Mouse (Mus musculus): ENCODE data around the gene Nbeal2.

Nbeal2 gene

GRCm38 (mm10) chr9:110673107-110673752 lies 19.3 kb upstream of the Nbeal2 start:
- no peak for DNase-seq

GRCm38 (mm10) chr9:110672462-110673106 lies 18.6 kb upstream of the Nbeal2 start:
- DNase-seq: peak; percentile 49

- DNase-seq: no peak
Observed at GRCm38 (mm10) chr9:110669785-110670184, 15.8 kb upstream of the Nbeal2 start.

- no peak for DNase-seq
Observed at GRCm38 (mm10) chr9:110668601-110669293, 14.8 kb upstream of the Nbeal2 start.

- DNase-seq: no peak
Observed at GRCm38 (mm10) chr9:110667219-110667836, 13.4 kb upstream of the Nbeal2 start.

- no peak for DNase-seq
Observed at GRCm38 (mm10) chr9:110666374-110666773, 12.4 kb upstream of the Nbeal2 start.

GRCm38 (mm10) chr9:110665912-110666311 lies 12.0 kb upstream of the Nbeal2 start:
- DNase-seq: peak; percentile 41

- DNase-seq: no peak
Observed at GRCm38 (mm10) chr9:110662844-110663243, 8.9 kb upstream of the Nbeal2 start.

GRCm38 (mm10) chr9:110660856-110661612 lies 7.1 kb upstream of the Nbeal2 start:
- DNase-seq: no peak

GRCm38 (mm10) chr9:110660208-110660607 lies 6.2 kb upstream of the Nbeal2 start:
- no peak for DNase-seq

GRCm38 (mm10) chr9:110659521-110659920 lies 5.6 kb upstream of the Nbeal2 start:
- DNase-seq: no peak

- peak; percentile 46 for DNase-seq
Observed at GRCm38 (mm10) chr9:110657474-110658078, 3.6 kb upstream of the Nbeal2 start.

GRCm38 (mm10) chr9:110656249-110657221 lies 2.6 kb upstream of the Nbeal2 start, which contains the start of gene Ccdc12:
Gene Ccdc12 (plus strand): TSS chr9:110656503.
- DNase-seq: peak; percentile 95

GRCm38 (mm10) chr9:110655651-110656007 lies 1.7 kb upstream of the Nbeal2 start:
- DNase-seq: no peak

- no peak for DNase-seq
Observed at GRCm38 (mm10) chr9:110654726-110655650, 1.0 kb upstream of the Nbeal2 start.

- DNase-seq: no peak
Observed at GRCm38 (mm10) chr9:110652963-110653654, 852 bp downstream of the Nbeal2 start.

- peak; percentile 74 for DNase-seq
Observed at GRCm38 (mm10) chr9:110651931-110652722, 1.8 kb downstream of the Nbeal2 start.

GRCm38 (mm10) chr9:110649775-110650174 lies 4.2 kb downstream of the Nbeal2 start:
- no peak for DNase-seq
